Mouse (Mus musculus) stomach, postnatal 0 days (tissue): ENCODE measurements at regions not wholly inside any gene's neighbourhood (a gene's known extent, or its start where the extent isn't known, plus 50 kb on each side); places are given as distances from the start of the nearest gene placed in this dataset.

ENCODE experiments used
- ATAC-seq: fragments of 200-750 bp; cut with Nextera tagmentation; 2 replicates; pipeline ENCODE4 v1.8.0; 2017; ENCODE audit not compliant: low FRiP score, low TSS enrichment
- DNase-seq: peaks from one replicate; pipeline ENCODE4 v3.0.0-alpha.2; 2016; ENCODE audit warnings: low spot score
- H3K27ac ChIP-seq: fragments of 300-500 bp; sonication (generic); replicated peaks from 2 replicates; pipeline ENCODE4 v1.5.1; 2014; ENCODE audit warnings: mild to moderate bottlenecking, control low read depth
- H3K27me3 ChIP-seq: fragments of 300-500 bp; sonication (generic); 2 replicates; pipeline ENCODE4 v1.6.1; 2014; ENCODE audit warnings: low read length; ENCODE audit not compliant: control insufficient read depth, insufficient read depth
- H3K36me3 ChIP-seq: fragments of 300-500 bp; sonication (generic); 2 replicates; pipeline ENCODE4 v1.6.1; 2014; ENCODE audit warnings: low read length, mixed read lengths; ENCODE audit not compliant: control insufficient read depth, insufficient read depth
- H3K4me1 ChIP-seq: fragments of 300-500 bp; sonication (generic); replicated peaks from 2 replicates; pipeline ENCODE4 v1.6.1; 2014; ENCODE audit warnings: antibody characterized with exemption; ENCODE audit not compliant: control insufficient read depth, insufficient read depth
- H3K4me2 ChIP-seq: fragments of 300-500 bp; sonication (generic); replicated peaks from 2 replicates; pipeline ENCODE4 v1.6.1; 2014; ENCODE audit warnings: low read depth, mild to moderate bottlenecking, control low read depth, moderate library complexity
- H3K4me3 ChIP-seq: fragments of 300-500 bp; sonication (generic); 2 replicates; pipeline ENCODE4 v1.5.1; 2014; ENCODE audit warnings: low read depth, low read length, control low read depth
- H3K9ac ChIP-seq: fragments of 300-500 bp; sonication (generic); 2 replicates; pipeline ENCODE4 v1.6.1; 2014; ENCODE audit warnings: mild to moderate bottlenecking, low read length, control low read depth, mixed read lengths
- H3K9me3 ChIP-seq: fragments of 300-500 bp; sonication (generic); 2 replicates; pipeline ENCODE4 v1.6.1; 2016; ENCODE audit warnings: low read length; ENCODE audit not compliant: control insufficient read depth
- CTCF ChIP-seq: IDR thresholded peaks from 2 replicates; pipeline ENCODE4 v1.5.1; 2016; ENCODE audit warnings: antibody characterized with exemption, low read depth, mild to moderate bottlenecking, moderate library complexity
- EP300 ChIP-seq: optimal IDR thresholded peaks from 2 replicates; pipeline ENCODE3; 2016; ENCODE audit warnings: antibody characterized with exemption
- WGBS: fragments of 180-500 bp; shearing (Covaris S2); extraction: QIAGEN DNeasy Blood & Tissue Kit; methylation state at CpG from one replicate; pipeline ENCODE4 v1.1.7; 2014; 5-methylcytosine and 5-hydroxymethylcytosine counted together

DNA sequence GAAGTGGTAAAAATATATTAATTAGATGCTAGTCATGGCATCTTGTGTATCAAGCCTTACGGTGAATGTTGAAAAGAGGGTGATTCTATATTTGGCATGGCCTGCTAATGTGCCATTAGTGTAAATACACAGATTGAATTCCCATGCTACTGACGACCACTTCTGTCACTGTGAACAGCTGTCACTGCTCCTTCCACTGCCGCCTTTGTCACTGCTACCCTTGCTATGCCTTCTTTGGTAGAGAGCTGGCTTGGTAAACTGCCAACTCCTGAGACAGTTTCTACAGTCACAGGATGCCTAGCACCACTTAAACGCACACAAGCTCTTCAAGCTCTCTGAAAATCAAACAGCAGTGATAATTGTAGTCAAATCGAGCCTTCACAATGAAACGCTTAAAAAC is 184.1 kb upstream of the Veph1 start:
- Histone ChIP-seq H3K9ac (no peak overlapping the region), H3K27ac (no peak overlapping the region), H3K4me2 (no peak overlapping the region), H3K4me1 (no peaks in the 10 kb centered on the region), H3K9me3 (no peaks in the 10 kb centered on the region), H3K36me3 (no peaks in the 10 kb centered on the region), H3K4me3 (no peak overlapping the region), H3K27me3 (no peaks in the 10 kb centered on the region)
- 42% methylated on average over 6 of the region's 6 CpGs for WGBS
- TF ChIP-seq CTCF = no peak
- no peak for TF ChIP-seq EP300
- no peak for DNase-seq
- no peak for ATAC-seq

DNA sequence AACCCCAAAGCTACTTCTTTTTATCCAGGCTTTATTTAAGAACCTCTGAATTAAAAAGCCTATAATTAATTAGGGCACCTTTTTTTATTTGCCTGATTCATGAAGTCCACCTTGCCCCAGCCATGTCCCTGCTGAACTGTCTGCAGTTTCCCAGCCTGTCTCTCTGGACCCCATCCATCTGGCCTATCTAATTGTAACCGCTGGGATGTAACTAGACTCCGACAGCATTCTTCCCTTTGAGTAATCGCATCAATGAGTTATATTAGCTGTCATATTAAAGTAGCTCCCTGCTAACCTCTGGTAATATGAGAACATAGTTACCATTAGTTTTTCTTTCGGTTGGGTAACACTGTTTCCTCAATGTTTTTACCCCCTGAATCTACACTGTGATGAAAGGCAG is 182.6 kb upstream of the Veph1 start:
- WGBS = 38% methylated on average over 4 of the region's 4 CpGs
- Histone ChIP-seq H3K4me1 (no peaks in the 10 kb centered on the region), H3K4me2 (no peak overlapping the region), H3K27ac (no peak overlapping the region), H3K27me3 (no peaks in the 10 kb centered on the region), H3K36me3 (no peaks in the 10 kb centered on the region), H3K4me3 (no peak overlapping the region), H3K9ac (no peak overlapping the region), H3K9me3 (no peaks in the 10 kb centered on the region)
- TF ChIP-seq EP300 = no peak
- no peak for TF ChIP-seq CTCF
- ATAC-seq = no peak
- no peak for DNase-seq

DNA sequence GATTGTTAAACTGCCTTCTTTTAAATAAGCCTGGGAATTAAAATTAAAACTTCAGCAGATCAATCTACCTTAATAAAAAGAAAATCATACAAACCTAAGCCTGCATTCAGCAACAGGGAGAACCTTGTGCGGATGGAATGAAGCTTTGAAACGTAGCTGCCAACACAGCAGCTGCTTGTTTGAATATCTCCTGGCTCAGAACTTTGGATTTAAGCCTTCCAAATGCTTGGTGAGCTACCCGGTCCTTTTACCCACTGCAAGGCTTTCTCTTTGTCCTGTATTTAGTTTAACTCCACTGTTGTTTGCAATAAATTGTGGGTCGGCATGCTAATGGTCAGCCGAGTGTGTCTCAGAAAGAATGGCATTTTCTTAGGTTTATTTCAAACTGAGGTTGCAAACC is 169.7 kb upstream of the Veph1 start:
- no peak overlapping the region for H3K4me2 ChIP-seq
- no peak overlapping the region for H3K4me3 ChIP-seq
- TF ChIP-seq EP300 (no peak), CTCF (no peak)
- no peak for ATAC-seq
- H3K9me3 ChIP-seq = no peaks in the 10 kb centered on the region
- DNase-seq = no peak
- WGBS = 62% methylated on average over 5 of the region's 5 CpGs
- no peak overlapping the region for H3K9ac ChIP-seq
- no peaks in the 10 kb centered on the region for H3K4me1 ChIP-seq
- H3K27ac ChIP-seq = no peak overlapping the region
- H3K27me3 ChIP-seq = no peaks in the 10 kb centered on the region
- no peaks in the 10 kb centered on the region for H3K36me3 ChIP-seq

DNA sequence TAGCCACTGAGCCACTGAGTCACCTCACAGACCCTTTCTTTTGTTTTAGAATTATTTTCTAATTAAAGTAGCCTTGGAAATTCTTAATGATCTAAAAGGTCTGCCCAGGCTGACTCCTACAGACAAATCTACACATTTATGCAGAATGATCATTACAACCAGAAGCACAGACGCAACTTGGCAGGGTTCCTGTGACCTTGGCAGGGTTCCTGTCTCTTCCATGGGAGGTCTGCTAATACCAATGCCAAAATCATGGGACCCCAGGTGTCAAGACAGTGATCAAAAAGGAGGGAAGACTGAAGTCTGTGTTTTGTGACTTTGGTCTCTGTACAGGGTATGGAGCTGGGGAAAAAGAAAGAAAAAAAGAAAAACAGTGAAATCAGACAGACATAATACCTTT is 168.7 kb upstream of the Veph1 start:
- H3K4me3 ChIP-seq = no peak overlapping the region
- 77% methylated on average over 1 of the region's 1 CpGs for WGBS
- DNase-seq (no peak), ATAC-seq (no peak)
- no peaks in the 10 kb centered on the region for H3K4me1 ChIP-seq
- H3K27ac ChIP-seq = no peak overlapping the region
- H3K36me3 ChIP-seq = no peaks in the 10 kb centered on the region
- no peaks in the 10 kb centered on the region for H3K9me3 ChIP-seq
- no peak for TF ChIP-seq CTCF
- TF ChIP-seq EP300 = no peak
- H3K9ac ChIP-seq = no peak overlapping the region
- no peak overlapping the region for H3K4me2 ChIP-seq
- H3K27me3 ChIP-seq = no peaks in the 10 kb centered on the region

DNA sequence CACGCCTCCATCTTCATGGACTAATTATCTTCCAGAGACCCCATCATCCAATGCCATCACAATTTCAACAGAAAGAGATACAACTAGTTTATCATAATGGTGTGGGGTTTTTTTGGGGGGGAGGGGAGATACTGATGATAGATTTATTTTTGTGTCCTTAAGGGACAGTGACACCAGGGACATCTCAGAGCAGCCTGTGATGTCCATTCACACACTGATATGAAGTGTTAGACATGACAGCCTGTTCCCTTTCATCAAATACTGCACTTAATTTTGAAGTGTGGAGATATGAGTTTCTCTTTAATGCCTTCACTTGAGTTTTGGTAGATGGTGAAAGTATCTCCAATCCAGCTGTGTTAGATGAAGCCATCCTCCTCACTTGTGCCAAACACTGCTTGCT is 165.7 kb upstream of the Veph1 start:
- H3K4me1 ChIP-seq = no peaks in the 10 kb centered on the region
- DNase-seq (no peak), ATAC-seq (no peak)
- H3K36me3 ChIP-seq = no peaks in the 10 kb centered on the region
- 82% methylated on average over 1 of the region's 1 CpGs for WGBS
- H3K9me3 ChIP-seq = no peaks in the 10 kb centered on the region
- H3K27me3 ChIP-seq = no peaks in the 10 kb centered on the region
- H3K4me3 ChIP-seq = no peak overlapping the region
- TF ChIP-seq CTCF (no peak), EP300 (no peak)
- no peak overlapping the region for H3K9ac ChIP-seq
- no peak overlapping the region for H3K27ac ChIP-seq
- H3K4me2 ChIP-seq = no peak overlapping the region

DNA sequence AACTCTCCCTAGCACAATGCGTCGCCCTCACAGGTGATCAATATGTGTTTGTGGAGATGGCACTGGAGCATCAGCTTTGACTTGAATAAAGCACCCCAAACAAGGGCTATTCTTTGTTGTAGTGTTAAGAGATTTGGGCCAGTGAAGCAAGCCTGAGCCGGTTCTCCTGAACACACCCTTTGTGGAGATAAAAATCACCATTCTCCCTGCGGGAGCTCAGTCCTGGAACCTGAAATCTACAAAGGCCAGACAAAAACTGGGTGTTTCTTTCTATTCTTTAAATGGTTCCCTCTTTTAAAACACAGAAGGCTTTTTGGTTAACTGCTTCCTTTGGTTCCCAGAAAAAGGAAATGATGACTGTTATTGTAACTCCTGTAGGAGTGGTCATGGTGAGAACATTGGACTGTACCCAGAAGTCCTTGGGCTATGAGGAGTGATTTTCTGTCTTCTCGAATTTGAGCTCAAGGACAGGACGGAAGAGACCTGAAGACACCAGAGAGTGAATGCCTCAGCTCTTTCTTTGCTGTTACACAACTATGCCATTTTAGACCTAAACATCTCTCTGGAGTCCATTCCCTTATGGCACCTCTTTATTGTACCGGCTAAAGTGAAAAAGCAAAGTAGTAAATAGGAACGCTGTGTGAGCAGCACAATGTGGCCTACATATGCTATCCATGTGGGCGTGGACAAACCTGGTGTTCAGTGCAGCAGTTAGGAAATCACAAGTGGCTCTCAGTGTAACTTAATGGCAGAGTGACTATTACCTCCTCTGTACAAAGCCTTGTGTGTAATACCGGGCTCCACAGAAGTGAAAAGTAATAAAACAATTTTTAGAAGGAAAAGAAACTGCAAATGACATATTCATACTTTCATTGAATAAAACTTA is 149.9 kb upstream of the Veph1 start:
- no peaks in the 10 kb centered on the region for H3K36me3 ChIP-seq
- H3K4me2 ChIP-seq = no peak overlapping the region
- no peak overlapping the region for H3K27ac ChIP-seq
- ATAC-seq (no peak), DNase-seq (no peak)
- TF ChIP-seq EP300 (no peak), CTCF (no peak)
- no peaks in the 10 kb centered on the region for H3K9me3 ChIP-seq
- no peak overlapping the region for H3K9ac ChIP-seq
- 82% methylated on average over 10 of the region's 10 CpGs for WGBS
- H3K4me1 ChIP-seq = no peaks in the 10 kb centered on the region
- H3K27me3 ChIP-seq = no peaks in the 10 kb centered on the region
- no peak overlapping the region for H3K4me3 ChIP-seq
